Mouse (Mus musculus) ovary, postnatal 14 days (tissue): ENCODE measurements at regions not wholly inside any gene's neighbourhood (a gene's known extent, or its start where the extent isn't known, plus 50 kb on each side); places are given as distances from the start of the nearest gene placed in this dataset.

ENCODE experiments used
- DNase-seq: peaks from one replicate; pipeline ENCODE4 v3.0.0; 2022; ENCODE audit warnings: low spot score

- no peak for DNase-seq
Measured at GRCm38 (mm10) chr3:115655020-115655419, 59.9 kb downstream of the S1pr1 start.

- DNase-seq: no peak
Measured at GRCm38 (mm10) chr3:115652236-115652635, 62.6 kb downstream of the S1pr1 start.

GRCm38 (mm10) chr3:115649338-115650117 lies 65.3 kb downstream of the S1pr1 start:
- no peak for DNase-seq

- DNase-seq: no peak
Measured at GRCm38 (mm10) chr3:115646993-115647392, 67.9 kb downstream of the S1pr1 start.

GRCm38 (mm10) chr3:115644307-115644706 lies 70.6 kb downstream of the S1pr1 start:
- DNase-seq: no peak

GRCm38 (mm10) chr3:115642846-115643260 lies 72.0 kb downstream of the S1pr1 start:
- DNase-seq: peak; percentile 70

- DNase-seq: peak; percentile 4
Measured at GRCm38 (mm10) chr3:115642001-115642845, 72.6 kb downstream of the S1pr1 start.

- peak; percentile 2 for DNase-seq
Measured at GRCm38 (mm10) chr3:115641411-115641810, 73.5 kb downstream of the S1pr1 start.

- no peak for DNase-seq
Measured at GRCm38 (mm10) chr3:115635487-115635886, 79.4 kb downstream of the S1pr1 start.

GRCm38 (mm10) chr3:115635081-115635480 lies 79.8 kb downstream of the S1pr1 start:
- no peak for DNase-seq

- no peak for DNase-seq
Measured at GRCm38 (mm10) chr3:115632417-115632743, 82.5 kb downstream of the S1pr1 start.

- DNase-seq: no peak
Measured at GRCm38 (mm10) chr3:115631573-115632416, 83.1 kb downstream of the S1pr1 start.

GRCm38 (mm10) chr3:115622920-115623319 lies 92.0 kb downstream of the S1pr1 start:
- DNase-seq: no peak

- no peak for DNase-seq
Measured at GRCm38 (mm10) chr3:115622300-115622699, 92.6 kb downstream of the S1pr1 start.

GRCm38 (mm10) chr3:115619970-115620369 lies 94.9 kb downstream of the S1pr1 start:
- DNase-seq: no peak

- peak; percentile 1 for DNase-seq
Measured at GRCm38 (mm10) chr3:115615994-115616598, 98.8 kb downstream of the S1pr1 start.

- no peak for DNase-seq
Measured at GRCm38 (mm10) chr3:115612859-115613258, 102.0 kb downstream of the S1pr1 start.

- no peak for DNase-seq
Measured at GRCm38 (mm10) chr3:115608087-115608486, 106.8 kb downstream of the S1pr1 start.

- DNase-seq: no peak
Measured at GRCm38 (mm10) chr3:115604734-115605279, 110.1 kb downstream of the S1pr1 start.

GRCm38 (mm10) chr3:115604267-115604666 lies 110.6 kb downstream of the S1pr1 start:
- DNase-seq: no peak

GRCm38 (mm10) chr3:115603803-115604202 lies 111.1 kb downstream of the S1pr1 start:
- no peak for DNase-seq

- no peak for DNase-seq
Measured at GRCm38 (mm10) chr3:115599281-115599680, 115.6 kb downstream of the S1pr1 start.
